Mouse (Mus musculus): Measurements from ENCODE around the gene Abhd17c. TPM values are rescaled to one million over a fixed set of nuclear protein-coding genes. Genes with fewer than 3 reads are reported as not detected.

The Abhd17c gene
- total and polyA plus RNA-seq, 3 experiments = 35.3 to 44.0 (median 40.4) TPM

DNA sequence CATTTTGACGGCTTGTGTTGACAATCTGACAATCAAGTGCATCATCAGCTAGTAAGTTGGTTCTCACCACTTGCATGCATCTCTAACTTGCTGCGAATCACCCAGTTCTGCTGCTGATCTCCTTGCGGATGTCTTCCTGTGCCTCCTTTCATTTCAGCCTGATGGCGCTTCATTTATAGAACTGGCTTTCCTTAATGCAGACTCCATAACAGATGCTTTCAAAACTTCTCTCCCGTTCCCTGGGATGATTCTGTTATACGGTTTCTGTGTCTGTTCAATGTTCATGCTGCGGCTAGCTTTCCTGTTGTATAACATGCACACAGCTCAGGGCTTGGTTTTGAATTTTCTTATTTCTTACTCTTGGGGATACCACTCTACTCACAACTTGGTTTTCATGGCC, 91.9 kb downstream of the Abhd17c start:
- Histone ChIP-seq H3K4me3 (replicated peaks in 1 of 3; ENCODE audit: low read depth in 2 of 3, low read length in 2 of 3, poor library complexity in 1 of 3) (no peak overlapping the region), H3K4me1 (ENCODE audit: control insufficient read depth in 1 of 2, insufficient read depth in 2 of 2) (no peaks in the 10 kb centered on the region), H3K36me3 (replicated peaks in 1 of 2; ENCODE audit: control insufficient read depth in 1 of 2, insufficient read depth in 1 of 2, low read length in 1 of 2) (no peaks in the 10 kb centered on the region), H3K27me3 (replicated peaks) (peaks cover 22% of the 10 kb centered on the region), H3K9me3 (replicated peaks; ENCODE audit: low read length) (no peaks in the 10 kb centered on the region), H3K4me2 (ENCODE audit: insufficient read depth, low read depth, poor library complexity, severe bottlenecking) (no peak overlapping the region), H3K9ac (ENCODE audit: insufficient read depth, low read depth) (no peak overlapping the region), H3K27ac (ENCODE audit: insufficient read depth, low read depth) (no peak overlapping the region), H3K79me2 (replicated peaks; ENCODE audit: control insufficient read depth, extremely low read depth, insufficient read depth, poor library complexity, severe bottlenecking) (no peaks in the 10 kb centered on the region)
- dilution Hi-C loops (cut with MboI; ENCODE audit: extremely low pct_ligation_motif_present, extremely low pct_unique_long_range_greater_than_20kb, low sequenced_read_pairs) = no loop called here
- TF ChIP-seq BHLHE40 (IDR thresholded peaks at IDR 0.05; ENCODE audit: low read depth, low read length) (no peak), NRF1 (IDR thresholded peaks at IDR 0.05; ENCODE audit: low read depth, low read length) (no peak), PAX5 (IDR thresholded peaks at IDR 0.05; ENCODE audit: low read length) (no peak), ZC3H11A (IDR thresholded peaks at IDR 0.05; ENCODE audit: low read depth, low read length) (no peak), MAFK (IDR thresholded peaks at IDR 0.05; ENCODE audit: insufficient replicate concordance, low read length) (no peak), SMC3 (IDR thresholded peaks at IDR 0.05; ENCODE audit: low read depth, low read length) (no peak), ETS1 (conservative IDR thresholded peaks at IDR 0.05; ENCODE audit: low read depth, low read length) (no peak), ZNF384 (IDR thresholded peaks at IDR 0.05; ENCODE audit: low read depth, low read length) (no peak), ZKSCAN1 (IDR thresholded peaks at IDR 0.05; ENCODE audit: borderline replicate concordance, low read depth, low read length) (no peak), MAZ (IDR thresholded peaks at IDR 0.05; ENCODE audit: low read depth, low read length) (no peak), ZMIZ1 (IDR thresholded peaks at IDR 0.05; ENCODE audit: low read depth, low read length) (no peak), POLR2AphosphoS2 (IDR thresholded peaks at IDR 0.05; ENCODE audit: low read depth, low read length) (no peak), TBP (conservative IDR thresholded peaks at IDR 0.05; ENCODE audit: low read depth, low read length) (no peak), RCOR1 (conservative IDR thresholded peaks at IDR 0.05; ENCODE audit: low read depth, low read length) (no peak), GABPA (IDR thresholded peaks at IDR 0.05; ENCODE audit: insufficient replicate concordance, low read depth, low read length) (no peak), MAX (IDR thresholded peaks at IDR 0.05; ENCODE audit: low read length) (no peak), MEF2A (IDR thresholded peaks at IDR 0.05; ENCODE audit: borderline replicate concordance, low read depth, low read length) (no peak), USF2 (conservative IDR thresholded peaks at IDR 0.05; ENCODE audit: low read depth, low read length) (no peak), USF1 (IDR thresholded peaks at IDR 0.05; ENCODE audit: low read depth, low read length) (no peak), CHD1 (IDR thresholded peaks at IDR 0.05; ENCODE audit: low read depth, low read length) (no peak)
- no peak for DNase-seq (ENCODE audit: extremely low read depth)
- in situ Hi-C loops (cut with MboI; ENCODE audit: low pct_ligation_motif_present, low pct_unique_long_range_greater_than_20kb, low sequenced_read_pairs) = no loop called here

Other genes with a start within 250 kb of the Abhd17c start
- under 0.01 and 0.04 TPM in 2 replicates for gene Cemip, start 65.4 kb downstream of the Abhd17c start, total RNA-seq (2012; rRNA removed)
- gene Cemip, start 65.4 kb downstream of the Abhd17c start, total RNA-seq (2014; rRNA removed) = not detected in 2 replicates
- gene Cemip, start 65.4 kb downstream of the Abhd17c start, polyA plus RNA-seq (2012; ENCODE audit: insufficient read length, low read depth) = not detected in 2 replicates